Mouse (Mus musculus) adrenal gland, adult 2 months (tissue): ENCODE results near the gene Tmem63a. TPM values are rescaled to one million over a fixed set of nuclear protein-coding genes. Genes with fewer than 3 reads are reported as not detected.

Experiments
- DNase-seq: peaks from one replicate; pipeline ENCODE4 v3.0.0; 2021
- polyA plus RNA-seq: library from polyadenylated mRNA; depleted of rRNA; stranded (reverse); fragments of >200 nt; gene quantifications from 2 replicates; pipeline ENCODE4 v1.2.3, GENCODE M21; 2012
- total RNA-seq, 2 experiments: library from RNA; stranded (reverse); gene quantifications; 2 replicates each; pipeline ENCODE4 v1.2.3; 2021

Gene Tmem63a
- total and polyA plus RNA-seq, 3 experiments = 52.8 to 238 (median 66.0) TPM

DNA sequence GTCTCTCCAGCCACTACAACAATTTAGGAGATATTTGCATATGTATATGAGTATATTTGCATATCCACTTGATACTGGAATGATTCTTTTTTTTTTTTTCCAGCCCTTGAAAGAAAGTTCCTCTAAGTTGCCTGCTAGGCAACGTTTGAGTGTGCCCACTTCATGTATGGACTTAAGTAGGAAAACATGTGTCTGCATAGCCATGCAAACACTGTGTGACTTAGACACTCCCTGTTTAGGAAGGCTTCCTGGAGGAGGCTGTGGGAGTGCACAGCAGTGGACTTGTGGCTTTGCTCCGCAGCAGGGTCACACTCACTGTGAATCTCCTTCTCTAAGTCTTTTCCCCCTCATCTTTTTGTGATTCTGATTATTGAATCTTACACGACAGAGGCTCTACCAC is 16.7 kb downstream of the Tmem63a start:
- DNase-seq = no peak

- no peak for DNase-seq
Measured at GRCm38 (mm10) chr1:180965786-180966185, 23.6 kb downstream of the Tmem63a start.

GRCm38 (mm10) chr1:180966542-180966941 is 24.4 kb downstream of the Tmem63a start:
- peak; percentile 85 for DNase-seq

GRCm38 (mm10) chr1:180967261-180967660 is 25.1 kb downstream of the Tmem63a start:
- no peak for DNase-seq

- no peak for DNase-seq
Measured at GRCm38 (mm10) chr1:180972941-180973340, 30.8 kb downstream of the Tmem63a start.

- DNase-seq = peak; percentile 45
Measured at GRCm38 (mm10) chr1:180974126-180974746, 32.1 kb downstream of the Tmem63a start.

DNA sequence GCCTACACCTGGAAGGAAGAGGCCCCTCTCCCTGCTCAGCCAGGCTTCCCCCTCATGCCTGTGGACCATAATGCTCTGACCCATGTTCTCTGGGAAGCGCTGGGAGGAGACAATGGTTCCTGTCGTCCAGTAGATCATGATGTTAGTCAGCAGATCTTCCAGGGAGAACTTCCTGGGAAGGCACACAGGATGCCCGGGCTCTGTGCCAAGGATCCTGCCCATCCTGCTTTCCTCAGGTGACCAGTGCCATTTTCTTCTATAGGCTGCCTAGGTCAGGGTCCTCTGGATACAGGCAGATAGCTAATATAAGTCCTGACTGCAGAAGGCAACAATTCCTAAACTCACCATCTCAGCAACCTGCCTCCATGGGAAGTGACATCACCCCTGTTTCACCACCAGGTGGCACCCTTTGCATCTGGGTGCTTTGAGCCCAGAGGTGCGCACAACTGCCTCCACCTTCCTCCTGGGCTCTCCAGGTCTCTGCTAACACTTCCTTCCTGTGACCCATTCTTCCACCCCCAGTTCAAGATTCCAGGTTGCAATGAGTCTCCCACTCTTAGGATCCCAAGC is 34.1 kb downstream of the Tmem63a start:
- peak; percentile 55 for DNase-seq

- no peak for DNase-seq
Measured at GRCm38 (mm10) chr1:180979484-180980251, 37.5 kb downstream of the Tmem63a start.

DNA sequence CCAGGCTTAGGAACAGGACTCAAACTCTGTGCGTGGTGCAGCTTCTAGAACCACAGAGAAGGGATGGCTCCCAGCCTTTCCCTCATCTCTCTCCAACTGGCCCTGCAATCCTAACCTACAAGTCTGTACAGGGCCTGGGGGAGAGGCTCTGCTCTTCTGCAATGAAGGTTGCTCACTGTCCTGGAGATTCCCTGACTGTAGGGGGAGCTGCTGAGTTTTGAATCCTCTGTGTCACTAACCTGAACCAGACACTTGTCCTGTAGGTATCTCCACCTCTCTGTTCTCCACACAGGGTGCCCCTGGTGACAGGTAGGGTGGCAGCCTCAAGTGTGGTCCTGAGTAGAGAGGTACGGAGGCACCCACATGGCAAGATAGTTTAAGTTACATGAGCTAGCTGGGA is 38.3 kb downstream of the Tmem63a start:
- DNase-seq = no peak

DNA sequence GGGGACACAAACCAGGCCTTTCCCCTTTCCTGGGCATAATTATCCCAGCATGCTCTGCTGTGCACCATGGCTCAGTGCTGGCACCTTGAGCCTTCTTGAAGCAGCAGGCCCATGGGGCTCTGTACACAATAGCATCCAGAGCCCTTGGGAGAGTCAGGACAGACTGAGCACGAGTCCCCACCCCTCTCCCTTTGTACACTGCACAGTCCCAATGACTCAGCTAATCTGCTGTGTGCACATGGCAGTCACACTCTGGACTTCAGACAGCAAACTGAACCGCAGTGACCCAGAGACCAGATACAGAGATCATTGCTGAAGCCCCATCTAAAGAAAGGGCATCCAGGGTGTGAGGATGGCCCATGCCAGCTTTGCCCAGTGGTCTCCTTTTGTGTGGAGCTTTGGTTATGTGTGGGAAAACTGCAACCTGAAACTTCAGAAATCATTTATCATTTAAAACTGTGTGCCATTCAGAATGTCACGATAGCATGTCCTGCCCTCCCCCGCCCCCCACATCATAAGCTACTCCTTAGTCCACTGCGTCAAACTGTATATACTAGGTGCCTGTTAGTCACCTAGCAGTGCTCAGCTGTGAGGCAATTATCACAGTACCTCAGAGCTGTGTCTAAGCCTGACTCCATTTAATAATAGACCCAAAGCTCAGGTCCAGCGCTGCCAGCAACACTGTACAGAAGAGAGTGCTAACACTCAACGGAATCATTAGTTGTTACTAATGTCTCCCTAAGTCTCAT is 39.3 kb downstream of the Tmem63a start:
- peak; percentile 42 for DNase-seq

DNA sequence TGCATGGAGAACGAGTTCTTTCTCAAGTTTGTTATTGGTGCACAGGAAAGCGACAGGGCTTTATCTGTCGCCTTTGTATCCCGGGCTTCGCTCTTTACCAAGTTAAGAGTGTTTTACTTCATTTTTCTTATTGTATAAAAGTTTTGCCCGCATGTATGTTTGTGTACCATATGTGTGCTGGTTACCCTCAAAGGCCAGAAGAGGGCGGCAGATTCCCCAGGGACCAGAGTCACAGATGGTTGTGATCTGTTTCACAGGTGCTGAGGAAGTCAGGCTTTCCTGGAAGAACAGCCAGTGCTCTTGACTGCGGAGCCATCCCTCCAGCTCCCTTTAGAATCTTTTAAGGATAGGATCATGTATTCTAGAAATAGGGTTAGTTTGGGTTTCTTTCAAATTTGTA is 44.6 kb downstream of the Tmem63a start:
- no peak for DNase-seq

- peak; percentile 81 for DNase-seq
Measured at GRCm38 (mm10) chr1:180987759-180988158, 45.6 kb downstream of the Tmem63a start.

GRCm38 (mm10) chr1:180990671-180991070 is 48.5 kb downstream of the Tmem63a start:
- peak; percentile 58 for DNase-seq

GRCm38 (mm10) chr1:180992142-180992541 is 50.0 kb downstream of the Tmem63a start:
- peak; percentile 49 for DNase-seq

GRCm38 (mm10) chr1:181000501-181001092 is 58.5 kb downstream of the Tmem63a start:
- DNase-seq = peak; percentile 81

DNA sequence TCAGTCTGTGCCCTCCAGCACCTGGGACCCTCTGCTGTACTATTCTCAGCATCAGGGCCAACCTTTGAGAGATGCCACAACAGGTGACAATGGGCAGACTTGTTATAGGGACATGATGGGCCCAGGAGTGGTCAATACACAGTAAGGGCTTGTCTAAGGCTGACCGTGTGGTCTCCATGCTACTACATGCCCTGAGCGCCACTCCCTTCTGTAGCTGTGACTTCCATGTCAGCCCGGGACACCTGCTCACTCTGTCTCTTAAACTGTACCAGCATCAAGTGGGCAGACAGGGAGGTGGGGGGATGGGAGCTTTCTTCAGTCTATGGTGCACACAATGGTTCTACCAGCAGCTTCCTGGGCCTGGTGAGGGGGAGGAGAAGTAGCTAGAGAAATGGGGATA is 59.1 kb downstream of the Tmem63a start:
- DNase-seq = no peak

DNA sequence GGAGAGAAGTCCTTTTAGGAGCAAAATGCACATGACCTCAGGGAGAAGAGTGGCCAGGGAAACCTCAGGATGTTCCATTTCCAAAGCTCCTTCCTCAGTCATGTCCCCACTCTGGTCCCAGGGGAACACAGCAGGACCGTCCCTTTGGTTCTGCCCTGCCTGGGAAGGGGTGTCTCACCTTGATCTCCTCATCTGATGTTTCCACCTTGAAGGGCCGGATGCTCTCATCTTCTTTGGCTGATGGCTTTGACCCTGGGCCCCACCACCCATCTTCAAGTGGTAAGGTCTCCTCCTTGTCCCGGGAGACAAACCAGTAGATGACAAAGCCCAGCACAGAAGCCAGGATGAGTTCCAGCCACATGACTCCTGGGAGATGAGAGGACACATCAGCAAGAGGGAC is 59.5 kb downstream of the Tmem63a start:
- DNase-seq = no peak

DNA sequence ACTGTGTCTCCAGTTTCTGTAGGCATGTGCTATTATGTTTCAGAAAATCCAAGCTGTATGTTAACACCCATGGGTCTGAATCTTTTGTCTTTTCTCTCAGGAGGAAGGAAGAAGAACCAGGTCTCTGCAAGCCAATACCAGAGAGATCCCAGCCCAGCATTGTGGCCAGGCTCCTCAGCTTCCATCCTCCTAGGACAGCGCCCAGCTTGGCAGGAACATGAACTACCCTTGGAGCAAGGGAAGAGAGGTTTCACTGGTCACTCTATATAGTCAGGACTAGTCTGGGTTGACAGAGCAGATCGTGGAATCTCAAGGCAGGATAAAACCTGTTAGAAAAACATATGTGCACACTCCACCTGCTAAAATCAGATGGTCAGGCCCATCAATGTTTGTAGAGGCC is 61.6 kb downstream of the Tmem63a start:
- no peak for DNase-seq

- peak; percentile 38 for DNase-seq
Measured at GRCm38 (mm10) chr1:181005331-181005730, 63.2 kb downstream of the Tmem63a start.

DNA sequence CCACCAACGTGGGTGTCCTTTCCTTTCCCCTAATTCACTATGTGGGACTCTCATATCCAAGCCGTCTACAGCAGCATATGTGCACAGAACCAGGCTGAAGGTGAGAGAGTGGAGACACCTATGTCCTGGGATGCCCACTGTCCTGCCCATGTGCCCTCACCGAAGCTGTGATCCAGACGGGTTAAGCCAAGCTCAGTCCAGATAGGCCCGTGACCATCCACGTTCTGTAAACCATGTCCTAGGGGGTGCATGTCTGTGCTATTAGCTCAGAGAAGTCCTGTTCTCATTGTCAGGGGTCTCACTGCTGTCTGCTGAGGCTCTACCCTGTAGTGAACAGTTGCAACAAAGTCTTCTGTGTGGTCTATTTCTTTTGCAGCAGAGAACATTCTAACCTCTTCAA is 65.7 kb downstream of the Tmem63a start:
- no peak for DNase-seq

DNA sequence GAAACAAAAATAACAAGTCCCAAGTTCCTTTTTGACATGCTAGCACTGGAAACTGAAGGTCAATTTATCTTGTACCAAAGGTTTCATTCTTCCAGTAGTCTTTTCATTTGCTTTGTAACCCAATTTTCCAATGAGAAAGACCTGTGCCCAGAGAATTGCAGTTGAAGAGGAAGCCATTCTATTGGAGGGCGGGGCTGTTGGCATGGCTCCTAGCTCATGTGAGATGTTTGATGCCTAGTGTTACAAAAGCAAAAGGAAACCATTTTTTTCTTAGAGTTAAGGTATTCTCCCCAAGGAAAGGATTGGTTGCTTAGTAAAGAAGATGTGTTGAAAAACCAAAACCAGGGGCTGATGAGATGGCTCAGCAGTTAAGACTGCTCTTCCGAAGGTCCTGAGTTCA is 66.1 kb downstream of the Tmem63a start:
- DNase-seq = peak; percentile 43

GRCm38 (mm10) chr1:181009011-181009590 is 67.0 kb downstream of the Tmem63a start:
- DNase-seq = no peak
